Mouse (Mus musculus) spleen, embryonic (tissue): Measurements from ENCODE around the gene Pde6g.

Experiments
- CTCF ChIA-PET: fragments of 350-600 bp; sonication (Branson Sonifier 250); formaldehyde crosslinking; loops from one replicate; lab custom pipeline; 2022; lab: Charles Lee

Pde6g gene

DNA sequence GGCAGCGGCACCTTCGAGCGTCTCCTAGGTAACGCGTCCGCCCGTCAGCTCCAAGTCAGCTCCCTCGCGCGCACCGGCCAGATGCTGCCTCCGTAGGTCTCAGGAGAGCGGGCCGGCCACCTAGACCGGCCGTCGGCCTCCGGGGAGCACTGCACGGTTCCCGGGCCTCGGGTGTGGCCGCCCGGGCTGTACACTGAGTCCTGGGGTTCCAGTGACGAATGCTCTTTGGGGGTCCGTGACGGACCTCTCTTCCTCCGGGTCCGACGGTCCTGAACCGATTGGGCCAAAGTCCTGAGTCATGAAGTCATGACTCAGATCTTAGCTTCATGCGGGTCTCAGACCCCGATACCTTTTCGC is 14.4 kb upstream of the Pde6g start:
- CTCF ChIA-PET, result no interaction called here

DNA sequence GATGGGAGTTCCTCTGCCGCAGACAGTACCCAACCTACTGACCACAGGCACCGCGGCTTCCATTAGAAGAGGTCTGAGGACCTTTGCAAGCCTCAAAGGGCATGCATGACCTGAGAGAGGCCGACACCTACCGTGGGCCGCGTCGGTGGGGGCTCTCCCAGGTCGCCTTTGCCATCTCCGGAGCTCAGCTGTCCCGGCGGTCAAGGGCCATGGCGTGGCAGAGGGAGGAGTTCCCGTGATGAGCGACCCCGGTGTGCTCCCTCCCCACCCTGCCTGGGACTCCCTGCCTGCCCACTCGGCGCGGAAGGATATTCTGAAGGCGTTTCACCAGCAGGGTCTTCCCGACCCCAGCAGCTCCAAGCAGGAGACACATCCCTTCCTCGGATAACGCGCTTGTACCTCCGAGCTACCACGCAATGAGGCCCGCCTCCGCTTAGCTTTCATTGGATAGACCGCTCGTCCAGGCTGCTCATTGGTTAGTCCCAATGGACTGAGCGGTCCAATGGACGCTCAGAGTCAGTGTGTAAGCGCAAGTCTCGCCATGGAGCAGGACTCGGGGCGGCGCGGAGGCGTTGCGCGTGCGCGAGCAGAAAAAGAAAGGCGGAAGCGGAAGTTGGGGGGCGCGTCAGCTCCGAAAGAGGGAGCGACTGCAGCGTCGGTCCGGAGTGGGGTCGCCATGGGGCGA is 13.9 kb upstream of the Pde6g start, which contains the start of gene Arl16:
TSS of gene Arl16 (minus strand) at position 557 of the 685 bp plus-strand sequence.
- CTCF ChIA-PET, result no interaction called here

DNA sequence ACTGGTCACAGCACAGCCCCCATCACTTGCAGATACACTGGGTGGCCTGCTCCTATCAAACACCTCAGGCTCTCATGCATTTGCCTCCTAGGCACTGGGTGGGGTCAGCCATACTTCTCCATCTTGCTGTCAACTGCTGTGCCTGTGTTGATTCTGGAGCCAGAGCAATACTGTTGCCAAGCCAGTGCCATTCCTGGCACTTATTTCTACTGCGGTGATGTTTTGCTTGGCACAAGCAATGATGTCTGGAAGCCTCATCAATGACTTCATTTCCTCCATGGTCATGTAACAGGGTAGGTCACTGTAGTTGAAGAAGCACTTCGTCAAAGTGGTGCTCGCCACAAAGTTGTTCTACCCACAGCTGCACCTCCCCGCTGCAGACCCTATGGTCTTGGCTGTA is 12.2 kb upstream of the Pde6g start:
- CTCF ChIA-PET, result no interaction called here

DNA sequence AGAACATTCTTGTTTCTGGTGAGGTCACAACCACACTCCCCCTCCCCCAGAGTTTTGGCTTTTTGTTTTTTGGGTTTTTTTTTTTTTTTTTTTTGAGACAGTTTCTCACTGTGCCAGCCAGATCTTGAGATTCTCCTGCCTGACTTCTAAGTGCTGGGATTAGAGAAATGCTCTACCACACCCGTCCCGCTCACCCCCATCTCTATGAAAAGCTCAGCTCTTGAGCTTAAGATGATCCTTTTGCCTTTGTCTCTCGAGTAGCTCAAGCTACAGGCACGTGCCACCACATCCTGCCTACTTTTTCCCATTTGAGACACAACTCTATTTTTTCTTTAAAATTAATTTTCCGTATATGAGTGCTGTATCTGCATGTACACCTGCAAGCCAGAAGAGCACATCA is 11.1 kb upstream of the Pde6g start:
- CTCF ChIA-PET, result no interaction called here

DNA sequence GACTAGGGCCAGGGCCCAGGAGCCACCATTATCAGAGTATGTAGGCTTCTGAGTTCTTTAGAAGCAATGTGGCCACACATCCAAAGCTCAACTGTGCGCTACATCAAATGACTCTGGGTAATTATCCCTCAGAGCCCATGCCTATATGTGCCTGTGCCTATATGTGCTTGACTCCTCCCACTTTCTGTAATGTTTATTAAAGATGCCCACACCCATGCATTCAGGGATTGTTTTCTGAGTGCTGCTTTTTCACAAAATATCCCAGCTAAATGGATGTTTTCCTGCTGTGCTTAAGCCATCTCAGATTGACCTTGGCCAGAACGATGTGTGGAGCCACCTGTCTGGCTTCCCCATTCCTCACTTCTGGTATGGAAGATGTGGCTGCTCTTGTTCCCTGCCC is 10.2 kb upstream of the Pde6g start:
- CTCF ChIA-PET, result no interaction called here

DNA sequence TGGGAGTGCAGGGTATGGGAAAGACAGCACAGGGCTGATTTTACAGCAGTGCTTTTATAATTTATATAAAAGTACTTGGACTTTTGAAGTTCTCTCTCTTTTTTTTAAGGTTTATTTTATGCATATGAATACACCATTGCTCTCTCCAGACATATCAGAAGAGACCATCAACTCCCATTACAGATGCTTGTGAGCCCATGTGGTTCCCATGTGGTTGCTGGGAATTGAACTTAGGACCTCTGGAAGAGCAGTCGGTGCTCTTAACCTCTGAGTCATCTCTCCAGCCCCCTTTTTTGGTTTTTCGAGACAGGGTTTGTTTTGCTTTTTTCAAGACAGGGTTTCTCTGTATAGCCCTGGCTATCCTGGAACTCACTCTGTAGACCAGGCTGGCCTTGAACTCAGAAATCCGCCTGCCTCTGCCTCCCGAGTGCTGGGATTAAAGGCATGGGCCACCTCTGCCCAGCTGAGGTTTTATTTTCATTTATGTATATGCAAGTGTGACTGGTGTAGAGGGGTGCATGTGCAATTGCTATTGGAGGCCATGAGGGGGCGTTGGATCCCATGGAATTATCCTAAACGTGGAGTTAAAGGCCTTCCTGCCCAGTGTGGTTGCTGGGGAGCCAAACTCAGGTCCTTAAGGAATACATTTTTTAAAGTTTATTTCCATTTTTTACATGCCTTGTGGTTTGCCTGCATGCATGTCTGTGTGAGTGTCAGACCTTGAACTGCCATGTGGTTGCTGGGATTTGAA is 5.7 kb upstream of the Pde6g start:
- CTCF ChIA-PET, result no interaction called here

DNA sequence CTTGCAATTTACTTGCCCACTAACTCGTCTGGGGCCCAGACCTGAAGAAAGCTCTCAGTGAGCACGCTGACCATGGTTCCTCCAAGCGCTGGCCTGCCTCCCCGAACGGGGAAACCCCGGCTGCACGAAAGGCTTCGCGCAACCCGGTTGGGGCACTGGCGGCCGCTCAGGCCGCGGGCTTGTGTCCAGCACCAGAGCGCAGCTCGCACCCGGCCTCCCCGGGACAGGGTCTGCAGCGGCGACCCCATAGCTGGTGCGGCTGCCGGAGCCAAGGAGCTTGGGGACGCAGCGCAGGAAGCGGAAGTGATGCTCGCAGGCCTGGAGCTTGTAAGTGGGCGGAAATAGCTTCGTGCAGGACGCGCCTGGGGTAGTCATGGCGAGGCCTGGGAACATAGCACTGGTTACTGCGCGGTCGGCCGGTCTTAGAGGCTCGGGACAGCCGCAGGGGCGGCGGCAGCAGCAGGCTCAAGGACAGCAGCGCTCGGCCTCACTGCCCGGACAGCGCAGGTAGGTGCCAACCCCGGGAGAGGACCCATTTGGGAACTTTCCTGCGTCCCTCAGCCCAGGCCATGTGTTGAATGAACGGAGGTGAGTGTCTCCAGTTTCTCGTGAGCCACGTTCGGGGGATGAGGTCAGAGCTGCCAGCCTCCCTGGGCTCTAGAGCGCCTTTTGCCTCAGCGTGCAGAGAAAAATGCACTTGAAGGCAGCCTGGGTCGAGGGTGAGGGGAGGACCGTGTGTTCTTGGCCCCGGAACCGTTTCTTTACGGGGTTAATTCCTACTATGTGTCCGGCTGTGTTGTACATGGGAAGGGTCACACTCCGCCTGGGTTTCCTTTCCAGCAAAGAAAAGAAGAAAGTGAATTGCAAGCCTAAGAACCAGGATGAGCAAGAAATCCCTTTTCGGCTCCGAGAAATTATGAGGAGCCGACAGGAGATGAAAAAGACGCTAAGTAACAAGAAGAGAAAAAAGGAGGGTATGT is 4.8 kb upstream of the Pde6g start, which contains the start of the genes Oxld1 and Ccdc137:
TSS of gene Oxld1 (minus strand) at position 297 of the 980 bp plus-strand sequence.
TSS of gene Ccdc137 (plus strand) at position 344 of the 980 bp plus-strand sequence.
- CTCF ChIA-PET, result no interaction called here

DNA sequence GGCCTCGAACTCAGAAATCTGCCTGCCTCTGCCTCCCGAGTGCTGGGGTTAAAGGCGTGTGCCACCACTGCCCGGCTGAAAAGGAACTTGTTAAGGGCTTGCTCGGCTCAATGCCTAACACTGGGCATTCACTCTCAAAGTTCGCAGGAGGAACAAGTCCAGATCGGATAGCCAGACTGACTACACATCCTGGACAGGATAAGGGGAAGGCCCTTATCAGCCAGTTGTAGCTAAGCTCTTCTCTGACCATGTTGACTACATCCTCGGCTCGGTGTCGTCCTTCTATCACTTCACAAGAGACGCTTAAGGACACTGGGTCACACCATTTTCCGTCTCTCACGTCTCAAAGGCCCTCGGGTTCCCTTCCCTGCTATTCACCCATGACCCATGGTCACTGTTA is 4.1 kb upstream of the Pde6g start:
- CTCF ChIA-PET, result no interaction called here

DNA sequence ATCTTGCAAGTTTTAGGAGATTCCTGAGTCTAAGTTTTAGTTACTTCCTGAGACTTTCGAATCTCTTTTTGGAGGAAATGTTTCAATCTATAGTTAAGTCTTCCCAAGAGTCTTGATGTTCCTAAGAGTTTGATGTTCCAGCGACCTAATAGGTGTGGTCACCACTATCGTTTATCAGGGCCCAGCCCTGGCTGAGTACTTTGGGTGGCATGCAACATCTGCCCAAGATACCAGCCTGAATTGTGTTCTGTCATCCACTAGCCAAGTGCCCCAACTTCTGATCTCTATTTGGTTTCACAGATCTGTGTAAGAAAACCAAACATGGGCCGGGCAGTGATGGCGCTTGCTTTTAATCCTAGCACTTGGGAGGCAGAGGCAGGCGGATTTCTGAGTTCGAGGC is 2.1 kb upstream of the Pde6g start:
- CTCF ChIA-PET, result no interaction called here

DNA sequence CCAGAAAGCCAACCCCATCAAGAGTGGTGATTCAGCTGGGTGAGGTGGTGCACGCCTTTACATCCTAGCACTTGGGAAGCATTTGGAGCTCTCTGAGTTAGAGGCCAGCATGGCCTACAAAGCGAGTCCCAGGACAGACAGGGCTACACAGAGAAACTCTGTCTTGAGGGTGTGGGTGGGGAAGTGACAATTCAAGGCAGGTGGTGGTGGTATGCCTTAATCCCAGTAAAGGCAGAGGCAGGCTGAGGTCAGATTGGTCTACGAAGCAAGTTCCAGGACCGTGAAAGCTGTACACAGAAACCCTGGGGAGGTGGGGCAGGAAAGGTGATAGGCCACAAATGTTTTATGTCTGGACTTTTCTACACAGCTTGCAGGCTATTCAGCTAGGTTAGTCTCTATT is 1.7 kb upstream of the Pde6g start:
- CTCF ChIA-PET, result interaction anchor here (0.6 kb wide), 1 partner anchor 168 kb away, joined by 3 read pairs; no protein-coding TSS in a partner anchor

DNA sequence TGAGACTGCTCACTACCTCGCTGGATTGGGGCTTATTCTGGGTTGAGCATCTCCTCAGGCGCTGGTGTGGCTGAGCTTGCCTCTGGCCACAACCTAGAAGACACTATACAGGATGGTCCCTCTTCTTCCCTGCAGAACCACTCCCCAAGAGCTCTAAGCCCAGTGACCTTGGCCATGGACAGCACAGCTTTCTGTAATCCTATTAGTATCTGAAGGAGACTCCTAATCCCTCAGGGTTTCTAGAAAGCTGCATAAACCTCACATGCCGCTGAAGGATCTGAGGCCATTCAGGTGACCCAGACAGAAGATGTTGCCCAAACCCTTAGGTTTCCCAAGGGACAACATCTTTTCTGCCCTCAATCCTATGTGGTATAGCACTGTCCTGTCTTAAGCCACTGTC is 1.1 kb downstream of the Pde6g start:
- CTCF ChIA-PET, result no interaction called here

DNA sequence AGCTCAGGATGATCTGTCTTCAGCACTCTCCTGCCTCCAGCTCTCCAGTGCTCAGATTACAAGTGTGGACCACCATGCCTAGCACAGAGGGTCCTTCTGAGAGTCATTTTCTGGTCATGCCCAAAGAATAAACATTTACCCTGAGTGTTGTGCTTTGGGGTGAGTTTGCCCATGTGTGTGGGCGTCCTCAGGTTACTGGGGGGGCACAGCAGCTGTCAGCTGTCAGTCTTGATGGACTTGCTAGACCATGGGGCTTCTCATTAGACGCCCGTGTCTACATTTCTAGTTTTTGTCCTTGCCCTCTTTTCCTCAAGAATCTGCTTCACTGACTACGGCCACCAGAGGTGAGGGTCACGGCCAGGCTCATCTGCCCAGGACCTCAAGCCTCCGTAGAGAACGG is 6.1 kb downstream of the Pde6g start:
- CTCF ChIA-PET, result no interaction called here

DNA sequence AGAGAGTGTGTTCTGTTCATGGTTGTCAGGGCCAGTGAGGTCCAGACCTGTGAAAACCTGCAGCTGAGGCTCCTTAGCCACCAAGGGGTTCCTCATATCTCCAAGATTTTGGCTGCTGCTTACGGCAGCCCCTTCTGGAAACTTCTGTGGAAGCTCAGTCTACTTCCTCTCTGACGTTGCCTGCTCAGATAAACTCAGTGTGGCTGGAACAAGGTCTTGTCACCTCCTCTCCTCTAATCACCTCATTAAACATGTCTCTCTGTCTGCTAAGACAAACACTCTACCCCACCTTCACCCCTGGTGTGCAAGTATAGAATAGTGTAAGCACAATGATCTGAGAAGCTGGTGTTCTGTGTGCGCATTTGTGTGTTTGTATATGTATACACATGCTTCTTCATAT is 7.8 kb downstream of the Pde6g start:
- CTCF ChIA-PET, result no interaction called here

DNA sequence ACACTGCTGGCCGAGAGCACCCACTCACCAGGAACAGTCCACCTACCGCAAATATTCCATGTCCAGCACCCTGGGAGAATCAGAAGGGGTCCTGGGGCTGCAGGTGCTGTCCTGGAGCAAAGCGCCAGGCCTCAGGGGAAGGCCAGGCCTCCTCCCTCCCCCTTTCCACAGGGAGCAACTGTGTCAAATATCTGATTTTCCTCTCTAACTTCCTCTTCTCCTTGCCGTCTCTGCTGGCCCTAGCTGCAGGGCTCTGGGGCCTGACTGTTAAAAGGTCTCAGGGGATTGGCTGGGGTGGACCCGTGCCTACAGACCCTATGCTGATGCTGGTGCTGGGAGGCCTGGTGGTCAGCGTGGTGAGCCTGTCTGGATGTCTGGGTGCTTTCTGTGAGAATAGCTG is 9.2 kb downstream of the Pde6g start:
- CTCF ChIA-PET, result interaction anchor here (0.5 kb wide), 1 partner anchor 9 kb away, joined by 3 read pairs; no protein-coding TSS in a partner anchor

DNA sequence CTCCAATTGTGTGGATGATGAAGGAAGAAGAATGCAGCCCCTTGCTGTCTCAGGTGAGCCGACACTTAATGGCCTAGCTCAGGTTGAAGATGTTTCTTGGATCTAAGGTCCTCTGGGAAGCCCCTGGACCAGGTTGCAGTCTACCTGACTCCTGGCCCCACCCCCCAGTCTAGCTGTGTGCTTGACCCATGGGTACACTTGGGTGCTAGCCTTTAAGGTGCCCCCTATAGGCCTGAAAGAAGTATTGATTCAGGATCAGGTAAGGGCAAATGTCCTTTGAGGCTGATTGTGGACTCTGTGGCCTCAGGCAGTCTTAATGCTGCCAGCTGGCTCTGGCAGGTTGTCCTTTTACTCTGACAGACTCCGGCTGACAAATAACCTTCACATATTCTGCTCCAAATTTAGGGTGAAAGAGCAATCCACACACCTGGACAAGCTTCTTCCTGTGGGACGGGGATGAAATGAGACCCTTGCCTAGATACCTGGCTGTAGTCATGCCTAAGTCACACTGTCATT is 10.5 kb downstream of the Pde6g start:
- CTCF ChIA-PET, result no interaction called here

DNA sequence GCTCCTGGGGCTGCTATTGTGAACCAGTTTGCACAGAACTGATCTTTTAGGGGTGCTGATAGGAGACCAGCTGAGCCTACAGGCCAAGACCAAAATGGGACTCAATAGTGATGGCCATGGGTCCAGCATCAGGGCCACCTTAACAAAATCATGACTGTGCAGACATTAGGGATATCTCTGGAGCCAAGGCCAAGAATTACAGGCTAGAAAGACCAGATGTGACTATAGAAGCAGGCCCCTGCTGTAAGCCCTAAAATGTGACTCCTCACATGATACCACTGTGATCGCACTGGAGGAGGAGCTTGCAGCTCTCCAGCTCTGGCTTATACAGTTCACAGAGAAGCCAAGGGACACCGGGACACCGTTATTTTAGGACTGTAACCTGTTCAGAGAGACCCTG is 11.0 kb downstream of the Pde6g start, which contains the start of gene Tspan10:
TSS of gene Tspan10 (plus strand) at position 301 of the 400 bp plus-strand sequence.
- CTCF ChIA-PET, result no interaction called here

DNA sequence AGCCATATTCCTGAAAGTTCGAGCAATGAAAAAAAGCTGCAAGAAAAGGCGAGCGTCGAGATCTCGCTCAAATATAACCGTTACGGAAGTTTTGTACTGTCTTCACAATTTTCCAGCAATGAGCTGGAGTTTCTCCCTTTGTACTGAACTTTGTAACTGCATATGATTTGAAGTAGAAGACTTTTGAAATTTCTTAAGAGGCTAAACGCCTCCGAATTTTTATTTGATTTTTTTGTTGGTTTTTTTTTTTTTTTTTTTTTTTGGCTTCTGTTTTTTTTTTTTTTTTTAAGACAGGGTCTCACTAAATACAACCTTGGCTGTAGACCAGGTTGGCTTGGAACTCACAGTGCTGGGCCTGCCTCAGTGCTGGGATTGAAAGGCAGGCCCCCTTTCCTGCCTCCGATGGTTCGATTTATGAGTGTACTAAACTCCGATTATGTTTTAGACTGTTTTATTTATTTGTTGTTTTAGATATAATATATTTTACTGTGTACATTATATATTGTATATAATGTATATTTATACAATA is 15.4 kb downstream of the Pde6g start:
- CTCF ChIA-PET, result interaction anchor here (0.6 to 0.7 kb wide), 3 partner anchors 59 to 1363 kb away, joined by 3 to 12 read pairs (median 9); partner anchors contain the start of gene Faap100

DNA sequence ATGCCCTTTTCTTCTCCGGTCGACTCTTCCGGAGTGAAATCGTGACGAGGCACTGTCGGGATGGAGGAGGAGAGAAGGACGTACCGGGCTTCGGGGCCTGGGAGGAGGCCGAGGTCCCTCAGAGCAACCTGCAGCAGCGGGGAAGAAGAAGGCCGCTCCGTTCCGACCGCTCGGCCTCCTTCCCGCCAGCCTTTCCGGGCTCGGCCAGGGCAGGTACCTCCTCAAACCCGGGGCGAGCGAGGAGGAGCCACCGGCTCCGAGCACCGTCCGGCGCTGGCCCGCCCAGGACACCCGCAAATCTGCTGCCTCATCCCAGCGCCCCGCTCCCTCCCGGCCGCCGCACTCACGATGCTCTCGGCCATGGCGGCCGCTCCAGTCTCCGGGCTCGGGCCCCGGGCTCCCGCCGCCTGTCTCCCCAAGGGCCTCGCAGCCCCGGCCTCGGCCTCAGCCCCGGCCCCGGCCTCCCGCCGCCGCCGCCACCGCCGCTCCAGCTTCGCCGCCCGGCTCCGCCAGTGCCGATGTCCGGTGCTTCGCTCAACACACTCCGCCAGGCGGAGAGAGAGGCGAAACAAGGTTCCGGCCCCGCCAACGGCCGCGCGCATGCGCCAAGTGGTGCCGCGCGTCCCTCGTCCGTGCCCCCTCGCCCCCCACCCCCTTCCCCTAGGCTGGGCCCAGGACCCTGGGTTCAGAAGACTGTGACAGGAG is 16.0 kb downstream of the Pde6g start, which contains the start of gene Nploc4:
TSS of gene Nploc4 (minus strand) at position 557 of the 705 bp plus-strand sequence.
- CTCF ChIA-PET, result interaction anchor here (0.6 to 0.7 kb wide), 3 partner anchors 58 to 1363 kb away, joined by 3 to 12 read pairs (median 9); partner anchors contain the start of gene Faap100

DNA sequence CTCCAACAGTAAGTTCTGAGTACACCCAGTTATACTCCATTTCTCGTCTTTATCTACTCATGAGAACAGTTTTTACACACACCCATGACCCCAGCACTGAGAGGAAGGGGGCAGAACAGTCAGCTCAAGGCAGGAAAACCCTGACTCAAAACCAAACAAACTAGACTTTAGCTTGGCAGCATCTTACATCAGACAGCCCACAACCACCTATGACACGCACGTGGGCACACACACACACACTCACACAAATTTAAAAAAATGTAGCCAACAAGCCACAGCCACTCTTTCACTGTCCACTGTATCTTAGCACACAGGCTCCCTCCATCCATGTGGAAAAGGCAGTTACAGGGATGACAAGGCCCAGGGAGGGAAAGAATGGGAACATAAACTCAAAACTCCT is 26.6 kb downstream of the Pde6g start:
- CTCF ChIA-PET, result no interaction called here
